Mouse (Mus musculus) megakaryocyte, embryonic 14.5 days (primary cell): ENCODE results near the gene Ankrd39. TPM values are rescaled to one million over a fixed set of nuclear protein-coding genes. Genes with fewer than 3 reads are reported as not detected.

Source experiments
- H3K27me3 ChIP-seq: replicated peaks from 2 replicates; pipeline ENCODE3; 2012; ENCODE audit warnings: inconsistent platforms
- H3K36me3 ChIP-seq: replicated peaks from 2 replicates; pipeline ENCODE3; 2012; ENCODE audit warnings: low read length, inconsistent platforms, mixed read lengths
- H3K4me1 ChIP-seq: 2 replicates; pipeline ENCODE4 v1.6.1; 2012; ENCODE audit warnings: inconsistent platforms
- H3K4me3 ChIP-seq: replicated peaks from 2 replicates; pipeline ENCODE3; 2012; ENCODE audit warnings: moderate library complexity, mild to moderate bottlenecking, inconsistent platforms
- H3K9me3 ChIP-seq: 2 replicates; pipeline ENCODE4 v1.6.1; 2012; ENCODE audit warnings: inconsistent platforms
- FLI1 ChIP-seq: IDR thresholded peaks from 2 replicates; pipeline ENCODE4 v1.6.1; 2012; ENCODE audit warnings: low read length, inconsistent platforms, mixed read lengths
- GATA1 ChIP-seq: IDR thresholded peaks from 3 replicates; pipeline ENCODE4 v1.6.1; 2012; ENCODE audit warnings: mixed read lengths, low read length, inconsistent platforms, borderline replicate concordance
- polyA plus RNA-seq: library from polyadenylated mRNA; stranded (reverse); fragments of >175 nt; gene quantifications from 2 replicates; pipeline ENCODE4 v1.2.3, GENCODE M21; 2012; ENCODE audit warnings: low replicate concordance; ENCODE audit not compliant: insufficient read depth

Gene Ankrd39
- polyA plus RNA-seq, 1 experiment: 7.9 TPM

DNA sequence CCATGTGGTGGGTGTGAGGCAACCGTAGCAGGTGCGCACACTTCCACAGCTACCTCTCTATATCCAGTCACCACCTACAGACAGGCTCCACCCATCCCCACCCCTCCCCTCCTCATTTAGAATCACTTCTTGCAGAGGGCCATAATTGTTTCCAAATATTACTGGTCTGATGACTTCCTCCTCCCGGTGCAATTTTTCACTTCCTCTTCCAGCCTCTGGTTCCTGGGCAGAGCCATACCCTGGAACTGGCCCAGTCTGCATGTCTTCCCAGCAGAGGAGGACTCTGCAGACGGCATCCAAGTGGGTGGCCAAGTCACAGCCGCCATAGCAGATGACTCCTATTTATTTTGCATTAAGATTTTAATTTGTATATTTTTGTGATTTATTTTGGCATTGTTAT lies 39.0 kb downstream of the Ankrd39 start:
- Histone ChIP-seq H3K4me3 (peak overlapping the region; percentile 50), H3K9me3 (no peaks in the 10 kb centered on the region), H3K27me3 (no peaks in the 10 kb centered on the region), H3K36me3 (peaks cover 62% of the 10 kb centered on the region), H3K4me1 (peaks cover 16% of the 10 kb centered on the region)
- TF ChIP-seq FLI1 (no peak), GATA1 (no peak)

DNA sequence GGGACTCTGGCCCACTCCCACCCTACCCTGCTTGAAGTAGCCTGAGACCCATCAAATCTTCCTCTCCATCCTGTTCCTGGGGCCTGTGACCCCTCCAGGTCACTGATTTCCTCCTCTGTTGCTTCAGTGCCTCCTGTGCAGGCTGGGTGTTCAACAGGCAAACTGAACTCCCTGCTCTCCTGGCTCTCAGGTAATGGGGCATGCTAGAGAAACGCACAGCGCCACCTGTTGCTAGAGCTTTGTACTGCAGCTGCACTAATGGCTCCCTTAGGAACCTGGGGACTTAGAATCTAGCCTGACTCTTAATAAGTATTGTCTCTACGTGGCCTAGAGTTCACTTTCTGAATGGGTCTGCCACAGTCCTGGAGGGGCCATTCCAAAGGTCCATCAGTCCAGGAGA lies 46.0 kb downstream of the Ankrd39 start:
- H3K9me3 ChIP-seq: no peaks in the 10 kb centered on the region
- H3K27me3 ChIP-seq: peaks cover 2% of the 10 kb centered on the region
- peaks cover 19% of the 10 kb centered on the region for H3K4me1 ChIP-seq
- TF ChIP-seq FLI1 (no peak), GATA1 (no peak)
- H3K4me3 ChIP-seq: no peak overlapping the region
- peaks cover 92% of the 10 kb centered on the region for H3K36me3 ChIP-seq

DNA sequence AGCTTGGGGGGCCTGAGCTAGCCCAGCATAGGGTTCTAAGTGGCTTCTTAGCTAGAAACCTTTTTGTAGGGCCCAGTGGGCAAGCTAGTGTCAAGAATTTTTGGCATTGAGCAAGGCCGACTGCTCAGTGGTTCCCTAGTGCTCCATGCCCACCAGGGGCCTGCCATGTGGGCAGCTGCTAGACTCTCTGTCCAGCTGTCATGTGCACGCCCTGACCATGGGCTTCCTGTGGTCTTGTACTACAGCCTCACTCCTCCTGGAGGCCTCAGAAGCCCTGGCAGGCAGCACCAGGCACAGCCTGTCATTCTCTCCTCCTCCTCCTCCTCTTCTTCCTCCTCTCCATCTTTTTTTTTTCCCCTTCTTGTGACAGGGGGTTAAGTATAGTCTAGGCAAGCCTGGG lies 49.9 kb downstream of the Ankrd39 start:
- peaks cover 53% of the 10 kb centered on the region for H3K36me3 ChIP-seq
- peaks cover 37% of the 10 kb centered on the region for H3K4me1 ChIP-seq
- H3K27me3 ChIP-seq: peaks cover 2% of the 10 kb centered on the region
- no peak for TF ChIP-seq FLI1
- TF ChIP-seq GATA1: no peak
- no peak overlapping the region for H3K4me3 ChIP-seq
- no peaks in the 10 kb centered on the region for H3K9me3 ChIP-seq

DNA sequence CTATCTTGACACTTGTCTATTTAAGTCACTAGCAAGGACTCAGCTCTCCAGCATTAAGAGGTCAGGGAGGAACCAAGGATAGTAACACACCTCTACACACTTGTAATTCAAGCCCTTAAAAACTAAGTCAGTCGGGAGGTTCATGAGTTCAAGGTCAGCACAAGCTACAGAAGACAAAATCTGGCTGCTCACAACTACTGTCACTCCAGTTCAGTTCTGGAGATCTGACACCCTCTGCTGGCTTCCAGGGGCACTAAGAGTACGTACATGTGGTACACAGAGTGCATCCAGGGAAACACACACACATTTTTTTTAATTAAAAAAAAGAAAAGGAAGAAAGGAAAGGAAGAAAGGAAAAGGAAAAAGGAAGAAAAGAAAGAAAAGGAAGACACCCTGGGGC lies 50.5 kb downstream of the Ankrd39 start:
- TF ChIP-seq FLI1 (no peak), GATA1 (no peak)
- no peaks in the 10 kb centered on the region for H3K9me3 ChIP-seq

DNA sequence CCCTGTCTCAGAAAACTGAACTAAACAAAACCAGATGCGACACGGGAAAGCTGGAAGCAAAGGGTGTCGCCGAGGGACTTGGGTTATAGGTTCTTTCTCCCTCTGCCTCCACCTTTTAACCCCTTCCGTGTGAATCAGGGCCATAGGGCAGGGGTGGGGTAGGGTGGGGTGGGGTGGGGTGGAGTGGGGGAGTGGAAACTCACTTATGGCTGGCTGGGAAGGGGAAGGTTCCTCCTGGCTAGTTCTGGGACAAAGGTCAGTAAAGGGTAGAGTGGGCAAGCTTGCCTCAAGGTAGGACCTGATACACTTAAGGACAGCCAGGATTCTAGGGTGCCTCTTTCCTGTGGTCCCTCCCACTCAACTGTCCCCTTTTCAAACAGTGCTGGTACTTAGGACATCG lies 53.9 kb downstream of the Ankrd39 start:
- peaks cover 62% of the 10 kb centered on the region for H3K4me1 ChIP-seq
- H3K27me3 ChIP-seq: no peaks in the 10 kb centered on the region
- no peak overlapping the region for H3K4me3 ChIP-seq
- no peaks in the 10 kb centered on the region for H3K9me3 ChIP-seq
- no peak for TF ChIP-seq FLI1
- no peak for TF ChIP-seq GATA1
- peaks cover 19% of the 10 kb centered on the region for H3K36me3 ChIP-seq

More for the DNA sequence above, 50.5 kb downstream of the Ankrd39 start:
- H3K27me3 ChIP-seq: peaks cover 2% of the 10 kb centered on the region
- peaks cover 43% of the 10 kb centered on the region for H3K4me1 ChIP-seq
- H3K36me3 ChIP-seq: peaks cover 48% of the 10 kb centered on the region
- H3K4me3 ChIP-seq: no peak overlapping the region

DNA sequence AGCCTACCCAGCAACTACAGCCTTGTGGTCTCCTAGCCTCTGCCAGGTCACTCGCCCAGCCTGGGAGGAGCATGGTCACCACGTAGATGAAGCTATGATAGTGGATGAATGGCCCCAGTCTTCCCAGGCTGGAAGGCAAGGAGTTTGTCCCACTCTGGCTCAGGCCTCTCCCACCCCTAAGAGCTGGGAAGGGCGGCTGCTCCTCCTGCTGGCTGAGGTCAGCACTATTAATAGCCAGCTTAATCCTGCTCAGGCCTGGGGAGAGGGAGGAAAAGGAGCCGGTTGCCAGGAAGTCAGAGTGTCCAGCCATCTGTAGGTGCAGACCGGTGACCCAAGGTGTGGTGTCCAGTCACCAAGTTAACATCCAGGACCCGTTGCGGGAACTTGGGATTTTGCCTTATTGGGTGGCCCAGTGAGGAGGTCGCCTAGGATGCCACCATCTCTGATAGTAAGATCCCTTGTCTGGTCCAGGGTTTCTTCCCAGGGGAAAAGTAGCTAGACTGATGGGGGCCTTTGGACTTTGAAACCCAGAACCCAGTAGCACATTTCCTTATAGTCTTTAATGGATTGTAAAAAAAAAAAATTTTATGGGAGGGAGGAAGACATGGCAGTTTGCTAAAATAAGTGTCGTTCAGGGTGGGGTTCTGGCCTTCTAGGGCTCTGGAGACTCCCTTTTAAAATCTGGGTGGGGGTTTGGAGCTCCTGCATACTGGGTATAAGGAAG lies 54.7 kb downstream of the Ankrd39 start:
- Histone ChIP-seq H3K4me1 (peaks cover 61% of the 10 kb centered on the region), H3K9me3 (no peaks in the 10 kb centered on the region), H3K27me3 (no peaks in the 10 kb centered on the region), H3K4me3 (peak overlapping the region; percentile 40), H3K36me3 (peaks cover 15% of the 10 kb centered on the region)
- TF ChIP-seq FLI1 (no peak), GATA1 (no peak)

DNA sequence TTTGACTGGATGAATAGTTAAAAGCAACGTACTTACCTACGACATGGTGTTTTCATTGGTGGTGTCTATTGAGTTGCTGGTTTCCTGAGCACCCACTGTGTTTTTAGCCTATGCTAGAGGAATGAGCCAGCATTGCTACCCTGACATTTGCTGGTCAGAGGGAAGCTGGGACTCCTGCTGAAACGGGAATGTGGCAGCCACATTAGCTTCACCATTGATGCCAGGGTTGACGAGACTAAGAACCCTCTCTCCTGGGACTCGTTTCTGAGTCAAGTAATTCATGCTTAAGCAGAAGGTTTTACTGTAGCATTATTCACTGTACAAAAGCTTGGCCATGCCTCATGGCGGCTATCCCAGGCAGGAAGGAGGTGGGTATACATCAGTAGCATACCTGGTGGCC lies 57.6 kb downstream of the Ankrd39 start:
- no peak for TF ChIP-seq FLI1
- no peak for TF ChIP-seq GATA1
- H3K4me1 ChIP-seq: peaks cover 53% of the 10 kb centered on the region
- no peaks in the 10 kb centered on the region for H3K27me3 ChIP-seq
- no peaks in the 10 kb centered on the region for H3K9me3 ChIP-seq
- peaks cover 15% of the 10 kb centered on the region for H3K36me3 ChIP-seq
- no peak overlapping the region for H3K4me3 ChIP-seq

Other genes starting within 250 kb of the Ankrd39 start
- gene Arid5a, start 239.7 kb downstream of the Ankrd39 start, polyA plus RNA-seq: 4.4 and 17.4 TPM in 2 replicates
- gene Kansl3, start 178.3 kb downstream of the Ankrd39 start, polyA plus RNA-seq: 5.8 and 6.6 TPM in 2 replicates
- not detected in 2 replicates for gene Fer1l5, start 175.2 kb downstream of the Ankrd39 start, polyA plus RNA-seq
- gene Lman2l, start 102.2 kb downstream of the Ankrd39 start, polyA plus RNA-seq: 1.1 and 6.7 TPM in 2 replicates
- gene Cnnm4, start 75.8 kb downstream of the Ankrd39 start, polyA plus RNA-seq: 7.7 and 8.4 TPM in 2 replicates
- gene Cnnm3, start 35.6 kb downstream of the Ankrd39 start, polyA plus RNA-seq: 9.6 and 10.5 TPM in 2 replicates
- gene Ankrd23, start 10.6 kb downstream of the Ankrd39 start, polyA plus RNA-seq: 2.7 and 5.6 TPM in 2 replicates
- gene Gm42417, start 8.0 kb downstream of the Ankrd39 start, polyA plus RNA-seq: not detected in 2 replicates
- 1.3 TPM in 1 of 2 replicates, not detected in the other for gene Sema4c, start 10.9 kb upstream of the Ankrd39 start, polyA plus RNA-seq
- gene Fam178b, start 135.7 kb upstream of the Ankrd39 start, polyA plus RNA-seq: 2.0 TPM in 1 of 2 replicates, not detected in the other
- 541 and 3,162 TPM in 2 replicates for gene Cox5b, start 144.0 kb upstream of the Ankrd39 start, polyA plus RNA-seq
- not detected in 2 replicates for gene 4933424G06Rik, start 162.7 kb upstream of the Ankrd39 start, polyA plus RNA-seq
- 26.0 and 36.4 TPM in 2 replicates for gene Actr1b, start 167.0 kb upstream of the Ankrd39 start, polyA plus RNA-seq
- gene Zap70, start 214.4 kb upstream of the Ankrd39 start, polyA plus RNA-seq: not detected in 2 replicates